Mouse (Mus musculus): ENCODE results near the gene Ube2c. TPM values are rescaled to one million over a fixed set of nuclear protein-coding genes. Genes with fewer than 3 reads are reported as not detected.

The Ube2c gene
- total RNA-seq, 2 experiments from 2014 or later = 184 to 279 TPM

- ATAC-seq (replicated peaks; ENCODE audit: poor library complexity) = peak; percentile 82
These were observed 46.1 kb downstream of the Ube2c start for GRCm38 (mm10) chr2:164815821-164816220.

- ATAC-seq (replicated peaks; ENCODE audit: poor library complexity) = no peak
These were observed 47.5 kb downstream of the Ube2c start for GRCm38 (mm10) chr2:164817206-164817605.

GRCm38 (mm10) chr2:164817703-164818102 lies 48.0 kb downstream of the Ube2c start:
- ATAC-seq (replicated peaks; ENCODE audit: poor library complexity) = no peak

DNA sequence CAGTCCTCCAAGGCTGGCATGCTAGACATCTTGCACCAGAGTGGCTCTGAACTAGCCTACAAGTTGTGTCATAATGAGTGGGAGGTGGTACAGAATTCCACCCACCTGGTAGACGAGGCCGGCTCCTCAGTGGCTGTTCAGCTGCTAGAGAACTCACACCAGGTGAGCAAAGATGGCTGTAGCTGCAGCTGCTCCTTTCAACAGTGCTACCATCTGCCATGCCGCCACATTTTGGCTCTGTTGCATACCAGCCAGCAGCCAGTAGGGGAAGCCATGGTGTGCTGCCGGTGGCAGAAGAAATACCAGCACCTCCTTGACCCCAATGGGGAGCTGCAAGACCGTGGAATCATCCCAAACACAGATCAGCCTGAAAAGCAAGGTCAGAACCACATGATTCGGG lies 51.4 kb downstream of the Ube2c start:
- ATAC-seq (replicated peaks; ENCODE audit: poor library complexity) = no peak

DNA sequence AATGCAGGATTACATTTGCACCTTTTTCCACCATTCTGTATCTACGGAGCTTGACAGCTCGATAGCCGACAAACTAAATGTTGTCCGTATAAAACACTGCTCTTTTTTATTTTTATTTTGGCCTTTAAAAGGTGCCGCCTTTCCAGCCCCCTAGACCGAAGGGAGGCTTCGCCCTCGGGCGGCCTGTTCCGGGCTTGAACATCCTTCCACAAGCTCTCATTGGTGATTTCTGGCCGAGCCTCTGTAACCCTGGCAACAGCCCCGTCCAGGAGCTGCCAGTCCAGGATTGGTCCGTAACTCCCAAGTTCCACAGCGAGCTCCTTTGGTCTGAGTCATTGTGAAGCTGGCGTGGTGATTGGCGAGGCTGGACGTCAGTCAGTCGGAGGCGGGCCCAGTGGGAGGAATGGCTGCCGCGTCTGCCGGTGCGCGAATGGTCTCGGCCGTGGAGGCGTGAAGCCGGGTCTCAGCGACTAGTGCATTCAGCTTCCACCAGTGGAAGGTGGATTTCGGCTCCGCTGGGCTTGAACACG lies 53.0 kb downstream of the Ube2c start, which contains the start of gene Zswim1:
Gene Zswim1, plus strand, starts transcription at position 51 of the 530 bp plus-strand sequence.
- ATAC-seq (replicated peaks; ENCODE audit: poor library complexity) = peak; percentile 98

DNA sequence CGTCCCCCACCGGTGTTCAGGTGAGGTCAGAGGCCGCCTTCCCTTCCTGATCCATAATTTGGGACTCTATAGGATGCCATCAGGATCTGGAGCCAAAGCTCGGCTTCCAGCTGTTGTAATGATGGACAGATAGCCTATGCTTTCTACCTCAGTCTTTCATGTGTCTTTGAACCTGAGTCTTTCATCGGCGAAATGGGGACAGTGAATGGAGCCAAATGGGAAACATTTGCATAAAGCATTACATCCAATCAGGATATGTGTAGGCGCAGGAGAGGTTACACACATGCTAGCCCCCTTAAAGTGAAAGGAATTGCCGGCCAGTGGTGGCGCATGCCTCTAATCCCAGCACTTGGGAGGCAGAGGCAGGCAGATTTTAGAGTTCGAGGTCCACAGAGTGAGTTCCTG lies 53.5 kb downstream of the Ube2c start:
- ATAC-seq (replicated peaks; ENCODE audit: poor library complexity) = peak; percentile 63

- ATAC-seq (replicated peaks; ENCODE audit: poor library complexity) = no peak
These were observed 54.3 kb downstream of the Ube2c start for GRCm38 (mm10) chr2:164823969-164824368.

DNA sequence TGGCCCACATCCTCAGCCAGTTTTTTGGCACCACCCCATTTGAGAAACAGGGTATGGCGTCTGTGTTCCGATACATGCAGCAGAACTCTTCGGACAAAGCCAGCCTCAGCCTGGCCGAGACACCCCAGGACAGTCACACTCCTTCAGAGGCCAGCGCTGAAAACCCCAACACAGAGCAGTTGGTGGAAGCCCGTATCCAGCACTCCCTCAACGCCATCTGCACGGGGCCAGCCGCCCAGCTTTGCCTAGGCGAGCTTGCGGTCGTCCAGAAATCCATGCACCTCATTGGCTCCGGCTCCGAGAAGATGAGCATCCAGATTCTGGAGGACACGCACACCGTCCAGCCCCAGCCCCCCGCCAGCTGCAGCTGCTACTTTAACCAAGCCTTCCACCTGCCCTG lies 55.8 kb downstream of the Ube2c start:
- ATAC-seq (replicated peaks; ENCODE audit: poor library complexity) = no peak

DNA sequence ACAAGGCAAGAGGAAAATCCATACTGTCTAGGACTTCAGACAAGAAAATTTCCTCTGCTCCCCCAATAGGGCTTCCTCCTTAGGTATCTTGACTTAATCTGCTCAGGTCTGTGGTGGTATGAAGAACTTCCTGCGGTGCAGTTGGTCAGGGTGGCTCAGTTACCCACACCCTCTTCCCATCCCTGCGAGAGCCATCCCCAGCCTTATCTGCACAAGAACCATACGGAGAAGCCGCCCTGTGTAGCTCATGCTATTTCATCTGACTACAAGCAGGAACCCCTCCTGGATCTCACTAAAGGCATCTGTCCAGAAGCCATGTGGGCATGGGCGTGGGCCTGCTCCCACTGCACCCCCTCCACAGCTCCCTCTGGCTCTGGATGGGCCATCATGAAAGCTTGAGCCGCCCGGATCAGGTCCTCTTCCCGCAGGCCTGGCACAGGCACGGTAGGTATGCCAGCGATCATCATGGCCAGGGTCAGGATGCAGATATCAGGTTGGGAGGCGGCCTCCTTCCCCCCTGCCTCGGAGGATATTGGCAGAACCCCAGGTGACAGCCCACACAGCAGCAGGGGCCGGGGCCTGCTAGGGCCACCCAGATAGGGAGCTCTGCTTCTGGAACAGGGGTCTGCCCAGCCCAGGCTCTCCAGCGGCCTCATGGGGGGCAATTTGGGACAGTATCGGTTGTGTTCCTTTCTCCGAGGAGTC lies 57.6 kb downstream of the Ube2c start:
- no peak for ATAC-seq (replicated peaks; ENCODE audit: poor library complexity)

Other genes starting within 250 kb of the Ube2c start
- not detected in 2 replicates for gene Wfdc2, start 207.5 kb upstream of the Ube2c start, total RNA-seq (2015)
- gene Wfdc2, start 207.5 kb upstream of the Ube2c start, total RNA-seq (2017) = 1.8 TPM in 1 of 2 replicates, not detected in the other
- not detected in 2 replicates for gene Spint3, start 196.4 kb upstream of the Ube2c start, total RNA-seq (2015)
- not detected in 2 replicates for gene Spint3, start 196.4 kb upstream of the Ube2c start, total RNA-seq (2017)
- not detected in 2 replicates for gene Wfdc6a, start 184.5 kb upstream of the Ube2c start, total RNA-seq (2015)
- gene Wfdc6a, start 184.5 kb upstream of the Ube2c start, total RNA-seq (2017) = not detected in 2 replicates
- not detected in 2 replicates for gene Eppin, start 176.3 kb upstream of the Ube2c start, total RNA-seq (2015)
- not detected in 2 replicates for gene Eppin, start 176.3 kb upstream of the Ube2c start, total RNA-seq (2017)
- not detected in 2 replicates for gene Wfdc6b, start 156.4 kb upstream of the Ube2c start, total RNA-seq (2015)
- gene Wfdc6b, start 156.4 kb upstream of the Ube2c start, total RNA-seq (2017) = not detected in 2 replicates
- gene Wfdc8, start 156.3 kb upstream of the Ube2c start, total RNA-seq (2015) = not detected in 2 replicates
- gene Wfdc8, start 156.3 kb upstream of the Ube2c start, total RNA-seq (2017) = not detected in 2 replicates
- 0.56 TPM in 1 of 2 replicates, not detected in the other for gene Wfdc16, start 131.1 kb upstream of the Ube2c start, total RNA-seq (2015)
- gene Wfdc16, start 131.1 kb upstream of the Ube2c start, total RNA-seq (2017) = 0.08 TPM in 1 of 2 replicates, not detected in the other
- gene Wfdc10, start 113.9 kb upstream of the Ube2c start, total RNA-seq (2015) = not detected in 2 replicates
- gene Wfdc10, start 113.9 kb upstream of the Ube2c start, total RNA-seq (2017) = not detected in 2 replicates
- not detected in 2 replicates for gene Wfdc9, start 113.3 kb upstream of the Ube2c start, total RNA-seq (2015)
- not detected in 2 replicates for gene Wfdc9, start 113.3 kb upstream of the Ube2c start, total RNA-seq (2017)
- gene Wfdc11, start 95.8 kb upstream of the Ube2c start, total RNA-seq (2015) = not detected in 2 replicates
- gene Wfdc11, start 95.8 kb upstream of the Ube2c start, total RNA-seq (2017) = not detected in 2 replicates
- not detected in 2 replicates for gene Wfdc13, start 84.8 kb upstream of the Ube2c start, total RNA-seq (2015)
- not detected in 2 replicates for gene Wfdc13, start 84.8 kb upstream of the Ube2c start, total RNA-seq (2017)
- not detected in 2 replicates for gene Spint4, start 71.4 kb upstream of the Ube2c start, total RNA-seq (2015)
- gene Spint4, start 71.4 kb upstream of the Ube2c start, total RNA-seq (2017) = not detected in 2 replicates
- gene Spint5, start 54.6 kb upstream of the Ube2c start, total RNA-seq (2015) = not detected in 2 replicates
- not detected in 2 replicates for gene Spint5, start 54.6 kb upstream of the Ube2c start, total RNA-seq (2017)
- gene Wfdc3, start 24.0 kb upstream of the Ube2c start, total RNA-seq (2015) = 0.20 and 0.29 TPM in 2 replicates
- gene Wfdc3, start 24.0 kb upstream of the Ube2c start, total RNA-seq (2017) = 0.41 TPM in 1 of 2 replicates, not detected in the other
- gene Dnttip1, start 23.9 kb upstream of the Ube2c start, total RNA-seq (2015) = 24.1 and 31.3 TPM in 2 replicates
- gene Dnttip1, start 23.9 kb upstream of the Ube2c start, total RNA-seq (2017) = 32.0 and 38.4 TPM in 2 replicates
- gene Tnnc2, start 10.1 kb downstream of the Ube2c start, total RNA-seq (2015) = not detected in 2 replicates
- gene Tnnc2, start 10.1 kb downstream of the Ube2c start, total RNA-seq (2017) = not detected in 2 replicates
- 0.42 and 0.49 TPM in 2 replicates for gene Snx21, start 15.9 kb downstream of the Ube2c start, total RNA-seq (2015)
- 0.37 and 0.88 TPM in 2 replicates for gene Snx21, start 15.9 kb downstream of the Ube2c start, total RNA-seq (2017)
- 13.2 and 14.2 TPM in 2 replicates for gene Acot8, start 35.0 kb downstream of the Ube2c start, total RNA-seq (2015)
- 22.2 and 26.4 TPM in 2 replicates for gene Acot8, start 35.0 kb downstream of the Ube2c start, total RNA-seq (2017)
- gene Zswim3, start 35.2 kb downstream of the Ube2c start, total RNA-seq (2015) = 4.3 and 6.7 TPM in 2 replicates
- gene Zswim3, start 35.2 kb downstream of the Ube2c start, total RNA-seq (2017) = 2.5 and 2.8 TPM in 2 replicates
- 6.3 and 9.0 TPM in 2 replicates for gene Zswim1, start 52.8 kb downstream of the Ube2c start, total RNA-seq (2015)
- 3.1 and 4.4 TPM in 2 replicates for gene Zswim1, start 52.8 kb downstream of the Ube2c start, total RNA-seq (2017)
- not detected in 2 replicates for gene Spata25, start 58.6 kb downstream of the Ube2c start, total RNA-seq (2015)
- gene Spata25, start 58.6 kb downstream of the Ube2c start, total RNA-seq (2017) = not detected in 2 replicates
- gene Ctsa, start 63.0 kb downstream of the Ube2c start, total RNA-seq (2015) = 69.5 and 69.8 TPM in 2 replicates
- 71.5 and 77.0 TPM in 2 replicates for gene Ctsa, start 63.0 kb downstream of the Ube2c start, total RNA-seq (2017)
- 3.4 and 4.3 TPM in 2 replicates for gene Neurl2, start 63.6 kb downstream of the Ube2c start, total RNA-seq (2015)
- 0.57 and 1.9 TPM in 2 replicates for gene Neurl2, start 63.6 kb downstream of the Ube2c start, total RNA-seq (2017)
- gene Pltp, start 87.8 kb downstream of the Ube2c start, total RNA-seq (2015) = 0.10 TPM in 1 of 2 replicates, not detected in the other
- gene Pltp, start 87.8 kb downstream of the Ube2c start, total RNA-seq (2017) = not detected in 2 replicates
- 34.1 and 36.3 TPM in 2 replicates for gene Pcif1, start 109.4 kb downstream of the Ube2c start, total RNA-seq (2015)
- gene Pcif1, start 109.4 kb downstream of the Ube2c start, total RNA-seq (2017) = 21.7 and 40.4 TPM in 2 replicates
- gene Zfp335, start 141.9 kb downstream of the Ube2c start, total RNA-seq (2015) = 10.4 and 11.3 TPM in 2 replicates
- gene Zfp335, start 141.9 kb downstream of the Ube2c start, total RNA-seq (2017) = 6.8 and 8.2 TPM in 2 replicates
- gene Mmp9, start 170.9 kb downstream of the Ube2c start, total RNA-seq (2015) = 11.2 and 14.2 TPM in 2 replicates
- gene Mmp9, start 170.9 kb downstream of the Ube2c start, total RNA-seq (2017) = 5.7 and 11.8 TPM in 2 replicates
- 0.15 and 0.27 TPM in 2 replicates for gene Slc12a5, start 190.9 kb downstream of the Ube2c start, total RNA-seq (2015)
- gene Slc12a5, start 190.9 kb downstream of the Ube2c start, total RNA-seq (2017) = 0.51 and 0.96 TPM in 2 replicates